Mouse (Mus musculus) midbrain, embryonic 14.5 days (tissue): Measurements from ENCODE around the gene Lin28a. TPM values are rescaled to one million over a fixed set of nuclear protein-coding genes. Genes with fewer than 3 reads are reported as not detected.

Experiments
- ATAC-seq: fragments of 200-750 bp; cut with Nextera tagmentation; 2 replicates; pipeline ENCODE4 v1.8.0; 2017; ENCODE audit warnings: moderate number of reproducible peaks, moderate library complexity; ENCODE audit not compliant: low FRiP score, low TSS enrichment
- DNase-seq: peaks from one replicate; pipeline ENCODE4 v3.0.0-alpha.2; 2015
- H3K27ac ChIP-seq: fragments of 300-500 bp; sonication (generic); replicated peaks from 2 replicates; pipeline ENCODE4 v1.5.1; 2014; ENCODE audit warnings: mild to moderate bottlenecking, low read depth, low read length, moderate library complexity
- H3K27me3 ChIP-seq: fragments of 300-500 bp; sonication (generic); 2 replicates; pipeline ENCODE4 v1.6.1; 2014; ENCODE audit warnings: low read length, control low read depth, mixed read lengths; ENCODE audit not compliant: control insufficient read depth, insufficient read depth
- H3K36me3 ChIP-seq: fragments of 300-500 bp; sonication (generic); 2 replicates; pipeline ENCODE4 v1.6.1; 2014; ENCODE audit warnings: low read length, control low read depth; ENCODE audit not compliant: control insufficient read depth, insufficient read depth
- H3K4me1 ChIP-seq: fragments of 300-500 bp; sonication (generic); 2 replicates; pipeline ENCODE4 v1.6.1; 2014; ENCODE audit warnings: mild to moderate bottlenecking, antibody characterized with exemption, low read length, control low read depth; ENCODE audit not compliant: control insufficient read depth, insufficient read depth
- H3K4me2 ChIP-seq: fragments of 300-500 bp; sonication (generic); 2 replicates; pipeline ENCODE4 v1.6.1; 2014; ENCODE audit warnings: mild to moderate bottlenecking, low read length, moderate library complexity
- H3K4me3 ChIP-seq: fragments of 300-500 bp; sonication (generic); replicated peaks from 2 replicates; pipeline ENCODE4 v1.5.1; 2014; ENCODE audit warnings: low read depth, low read length
- H3K9ac ChIP-seq: fragments of 300-500 bp; sonication (generic); replicated peaks from 2 replicates; pipeline ENCODE4 v1.6.1; 2014; ENCODE audit warnings: mild to moderate bottlenecking, low read length, moderate library complexity
- H3K9me3 ChIP-seq: fragments of 300-500 bp; sonication (generic); 2 replicates; pipeline ENCODE4 v1.6.1; 2016; ENCODE audit warnings: low read length, control low read depth, mixed read lengths; ENCODE audit not compliant: control insufficient read depth
- WGBS: fragments of 180-500 bp; shearing (Covaris S2); extraction: QIAGEN DNeasy Blood & Tissue Kit; methylation state at CpG from one replicate; pipeline ENCODE4 v1.1.7; 2014; 5-methylcytosine and 5-hydroxymethylcytosine counted together
- polyA plus RNA-seq: library from polyadenylated mRNA; unstranded; fragments of >200 nt; fragmentation: Nextera tagmentation; extraction: Ambion mirVana; gene quantifications from 2 replicates; pipeline ENCODE4 v1.2.1, GENCODE M21; 2014

Lin28a gene
- 0.13 and 0.31 TPM in 2 replicates for polyA plus RNA-seq

DNA sequence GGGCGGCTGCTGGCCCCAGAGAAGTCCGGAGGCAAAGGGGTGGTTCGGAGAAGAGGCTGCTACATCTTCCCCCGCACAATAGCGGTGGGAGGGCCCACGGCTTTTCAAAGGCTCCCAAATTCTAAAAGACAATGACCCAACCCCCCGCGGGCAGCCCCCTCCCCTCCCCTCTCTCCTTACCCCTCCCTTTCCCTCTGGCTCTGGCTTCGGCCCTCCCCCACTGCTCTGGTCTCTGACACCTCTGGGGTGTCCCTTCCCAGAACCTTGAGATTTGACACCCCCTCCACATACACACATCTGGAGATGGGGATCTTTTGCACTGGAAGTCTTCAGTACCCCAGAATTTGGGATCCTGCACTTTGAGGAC, at the start of gene Lin28a:
Gene Lin28a, minus strand, starts transcription at position 63 of the 367 bp plus-strand sequence.
- Histone ChIP-seq H3K36me3 (no peaks in the 10 kb centered on the region), H3K27me3 (no peaks in the 10 kb centered on the region), H3K4me2 (peak within 1 kb of the TSS; percentile 52), H3K27ac (peak within 1 kb of the TSS; percentile 75), H3K4me1 (peaks cover 42% of the 10 kb centered on the region), H3K4me3 (peak within 1 kb of the TSS; percentile 33), H3K9ac (no peak within 1 kb of the TSS; the same call in 1 of the 2 replicates), H3K9me3 (no peaks in the 10 kb centered on the region)
- ATAC-seq (no peak), DNase-seq (peak; percentile 30)
- WGBS = 0% methylated on average over 9 of the region's 9 CpGs

DNA sequence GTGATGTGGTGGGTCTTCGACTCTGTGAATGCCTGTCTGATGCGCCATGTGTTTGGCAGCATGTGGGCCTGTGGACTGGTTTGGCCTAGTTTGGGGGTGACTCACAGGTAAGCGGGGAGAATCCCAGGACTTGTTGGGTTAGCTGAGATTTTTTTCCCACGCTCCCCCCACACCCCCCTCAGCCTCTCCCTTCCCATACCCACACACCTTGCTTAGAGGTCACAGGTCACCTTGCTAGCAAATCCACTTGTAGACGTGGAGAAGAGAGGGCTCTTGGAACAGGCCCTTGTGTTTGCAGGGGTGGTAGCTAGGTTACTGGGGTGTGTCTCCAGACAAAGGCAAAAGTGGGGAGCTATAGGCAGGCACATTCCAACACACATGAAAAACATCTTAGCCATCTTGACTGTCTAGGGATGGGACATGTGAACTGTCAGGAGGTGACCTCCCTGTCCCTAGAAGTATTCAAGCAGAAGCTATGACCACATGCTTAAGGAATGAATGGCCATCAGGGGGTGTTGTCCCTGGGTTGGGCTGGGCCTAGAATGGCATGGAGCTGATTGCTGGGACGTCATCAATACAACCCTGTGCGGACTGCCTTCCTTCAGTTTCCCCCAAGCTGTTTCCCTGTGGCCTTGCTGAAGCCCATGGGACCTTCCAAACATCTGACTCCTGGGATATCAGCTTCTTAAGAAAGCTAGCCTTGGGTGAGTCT, 49.3 kb upstream of the Lin28a start:
- 81% methylated on average over 7 of the region's 7 CpGs for WGBS
- DNase-seq (no peak), ATAC-seq (no peak)
- Histone ChIP-seq H3K4me1 (no peaks in the 10 kb centered on the region), H3K27ac (no peak overlapping the region), H3K27me3 (no peaks in the 10 kb centered on the region; the same call in 1 of the 2 replicates), H3K36me3 (no peaks in the 10 kb centered on the region), H3K9ac (no peak overlapping the region), H3K4me2 (no peak overlapping the region), H3K4me3 (no peak overlapping the region), H3K9me3 (no peaks in the 10 kb centered on the region)

DNA sequence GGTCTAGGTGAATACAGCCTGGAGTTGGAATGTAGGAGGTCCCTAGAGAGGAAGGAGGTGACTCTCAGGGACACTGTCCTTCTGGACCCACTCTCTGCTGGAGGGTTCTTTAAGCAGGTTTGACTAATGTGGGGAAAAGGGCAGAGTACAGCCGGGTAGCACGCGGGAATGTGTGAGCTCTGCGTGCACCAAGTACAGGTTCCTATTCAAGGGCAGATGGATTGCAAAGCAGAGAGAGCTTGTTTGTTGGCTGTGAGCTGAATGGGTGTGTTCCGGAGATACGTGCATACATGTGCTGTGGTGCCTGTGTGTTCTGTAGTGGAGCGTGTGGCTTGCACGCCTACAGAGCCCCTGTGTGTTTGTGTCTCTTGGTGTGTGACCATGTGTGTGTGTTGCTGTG, 48.7 kb upstream of the Lin28a start:
- H3K36me3 ChIP-seq = no peaks in the 10 kb centered on the region
- WGBS = 91% methylated on average over 8 of the region's 8 CpGs
- H3K9me3 ChIP-seq = no peaks in the 10 kb centered on the region
- no peaks in the 10 kb centered on the region for H3K4me1 ChIP-seq
- ATAC-seq (no peak), DNase-seq (no peak)
- H3K9ac ChIP-seq = no peak overlapping the region
- H3K4me3 ChIP-seq = no peak overlapping the region
- no peak overlapping the region for H3K27ac ChIP-seq
- no peaks in the 10 kb centered on the region; the same call in 1 of the 2 replicates for H3K27me3 ChIP-seq
- H3K4me2 ChIP-seq = no peak overlapping the region

DNA sequence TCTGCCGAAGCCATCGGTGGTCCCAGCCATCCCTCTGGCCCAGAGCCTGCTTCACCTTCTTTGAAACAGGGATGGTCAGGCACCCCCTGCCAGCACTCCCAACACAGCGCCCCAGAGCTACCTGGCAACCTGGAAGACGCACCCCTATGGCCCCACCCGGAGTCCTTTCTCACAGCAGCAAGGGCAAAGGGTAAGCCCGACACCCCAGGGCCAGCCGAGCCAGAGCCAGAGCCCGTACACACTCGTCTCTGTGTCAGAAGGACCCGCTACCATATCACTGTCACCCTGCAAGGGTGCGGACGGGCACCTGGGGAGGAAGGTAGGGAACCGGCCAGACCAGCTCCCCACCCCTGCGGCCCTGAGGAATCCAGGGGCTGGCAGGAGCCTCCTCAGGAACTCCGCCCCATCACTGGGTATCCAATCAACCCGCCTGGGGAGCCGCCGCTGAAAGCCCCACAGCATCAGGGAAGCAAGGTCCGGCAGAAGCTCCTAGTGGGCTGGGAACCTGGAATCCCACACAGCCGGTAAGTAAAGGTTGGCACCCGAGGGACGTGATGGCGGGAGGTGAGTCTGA, 46.9 kb upstream of the Lin28a start:
- no peak overlapping the region for H3K9ac ChIP-seq
- no peaks in the 10 kb centered on the region; the same call in 1 of the 2 replicates for H3K27me3 ChIP-seq
- ATAC-seq (no peak), DNase-seq (no peak)
- H3K36me3 ChIP-seq = no peaks in the 10 kb centered on the region
- H3K9me3 ChIP-seq = no peaks in the 10 kb centered on the region
- 21% methylated on average over 23 of the region's 23 CpGs for WGBS
- H3K4me3 ChIP-seq = no peak overlapping the region
- H3K4me1 ChIP-seq = no peaks in the 10 kb centered on the region
- H3K4me2 ChIP-seq = no peak overlapping the region
- no peak overlapping the region for H3K27ac ChIP-seq

DNA sequence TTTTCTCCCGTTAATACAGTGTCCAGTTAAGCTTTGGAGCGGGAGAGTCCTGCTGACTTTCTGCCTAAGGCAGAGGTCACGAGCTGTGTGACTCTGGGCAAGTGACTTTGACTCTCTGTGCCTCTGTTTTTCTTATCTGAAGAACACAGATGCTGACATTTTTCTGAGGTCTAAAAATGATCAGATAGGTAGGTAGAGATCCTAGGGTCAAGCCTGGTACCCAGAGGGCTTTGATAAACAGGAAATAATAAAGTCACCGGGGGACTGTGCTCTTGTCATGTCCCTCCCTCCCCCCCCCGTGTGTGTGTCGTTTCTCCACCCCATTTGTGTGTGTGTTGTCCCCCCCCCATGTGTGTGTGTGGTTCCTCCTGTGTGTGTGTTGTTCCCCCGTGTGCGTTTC, 43.9 kb upstream of the Lin28a start:
- H3K4me3 ChIP-seq = no peak overlapping the region
- no peak for DNase-seq
- no peak for ATAC-seq
- H3K4me1 ChIP-seq = no peaks in the 10 kb centered on the region
- no peaks in the 10 kb centered on the region for H3K9me3 ChIP-seq
- no peak overlapping the region for H3K27ac ChIP-seq
- H3K4me2 ChIP-seq = no peak overlapping the region
- no peaks in the 10 kb centered on the region; the same call in 1 of the 2 replicates for H3K27me3 ChIP-seq
- no peak overlapping the region for H3K9ac ChIP-seq
- no peaks in the 10 kb centered on the region for H3K36me3 ChIP-seq
- 73% methylated on average over 8 of the region's 8 CpGs for WGBS

DNA sequence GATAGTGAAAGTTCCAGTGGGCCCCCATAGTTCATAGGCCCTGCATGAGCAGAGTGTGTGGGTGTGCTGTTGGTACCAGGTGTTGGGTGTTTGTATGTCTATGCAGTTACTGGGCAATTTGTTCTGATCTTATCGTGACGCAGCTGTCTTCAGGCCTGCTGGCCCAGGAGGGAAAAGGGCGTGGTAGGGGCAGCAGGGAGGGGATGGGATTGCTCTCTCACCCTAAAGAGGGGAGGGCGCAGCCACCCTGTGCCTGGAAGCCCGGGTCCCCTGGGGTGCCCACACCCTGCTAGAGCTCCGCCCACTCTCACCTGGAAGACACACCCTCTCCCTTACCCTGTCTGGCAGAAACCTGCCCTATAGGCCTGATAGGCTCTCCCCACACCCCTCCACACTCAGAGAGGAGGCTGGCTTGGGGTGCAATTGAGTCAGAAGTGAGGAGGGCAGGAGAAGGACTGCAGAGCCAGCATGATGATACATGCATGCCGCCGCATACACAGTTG, 43.4 kb upstream of the Lin28a start:
- Histone ChIP-seq H3K9ac (no peak overlapping the region), H3K4me2 (no peak overlapping the region), H3K4me3 (no peak overlapping the region), H3K4me1 (no peaks in the 10 kb centered on the region), H3K9me3 (no peaks in the 10 kb centered on the region), H3K36me3 (no peaks in the 10 kb centered on the region), H3K27ac (no peak overlapping the region), H3K27me3 (no peaks in the 10 kb centered on the region; the same call in 1 of the 2 replicates)
- no peak for ATAC-seq
- no peak for DNase-seq
- WGBS = 67% methylated on average over 8 of the region's 8 CpGs

DNA sequence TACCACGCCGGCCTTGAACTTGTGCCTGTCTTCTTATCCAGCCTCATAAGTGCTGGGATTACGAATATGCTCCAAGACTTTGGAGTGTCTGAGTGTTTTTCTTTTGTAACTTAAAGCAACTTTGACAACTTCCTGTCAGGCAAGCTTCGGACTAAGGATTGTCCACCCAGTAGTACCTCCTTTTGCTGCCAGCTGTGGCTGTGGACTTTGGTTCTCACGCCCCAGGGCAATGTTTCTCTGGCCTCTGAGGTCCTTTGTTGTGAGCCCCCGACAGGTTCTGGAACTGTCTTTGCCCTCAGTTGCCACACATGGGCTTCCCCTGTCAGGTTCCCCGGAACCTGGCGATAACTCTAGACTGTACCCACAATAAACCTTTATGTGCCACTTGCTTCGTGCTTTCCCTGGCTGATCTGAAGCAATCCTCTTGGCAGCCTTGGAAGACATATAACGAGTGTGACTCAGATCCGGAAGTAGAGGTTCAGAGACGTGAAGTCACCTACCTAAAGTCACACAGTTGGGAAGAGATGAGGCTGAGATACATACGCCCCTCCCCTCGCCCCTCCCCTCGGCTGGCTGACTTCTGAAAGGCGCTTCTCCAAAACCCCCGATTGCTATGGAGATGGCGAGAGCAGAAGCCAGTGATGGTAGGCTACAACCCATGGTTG, 42.7 kb upstream of the Lin28a start:
- no peaks in the 10 kb centered on the region for H3K9me3 ChIP-seq
- no peaks in the 10 kb centered on the region for H3K4me1 ChIP-seq
- no peak overlapping the region for H3K9ac ChIP-seq
- H3K36me3 ChIP-seq = no peaks in the 10 kb centered on the region
- no peaks in the 10 kb centered on the region; the same call in 1 of the 2 replicates for H3K27me3 ChIP-seq
- H3K4me3 ChIP-seq = no peak overlapping the region
- no peak overlapping the region for H3K27ac ChIP-seq
- no peak overlapping the region for H3K4me2 ChIP-seq
- no peak for ATAC-seq
- DNase-seq = no peak
- 61% methylated on average over 18 of the region's 18 CpGs for WGBS

DNA sequence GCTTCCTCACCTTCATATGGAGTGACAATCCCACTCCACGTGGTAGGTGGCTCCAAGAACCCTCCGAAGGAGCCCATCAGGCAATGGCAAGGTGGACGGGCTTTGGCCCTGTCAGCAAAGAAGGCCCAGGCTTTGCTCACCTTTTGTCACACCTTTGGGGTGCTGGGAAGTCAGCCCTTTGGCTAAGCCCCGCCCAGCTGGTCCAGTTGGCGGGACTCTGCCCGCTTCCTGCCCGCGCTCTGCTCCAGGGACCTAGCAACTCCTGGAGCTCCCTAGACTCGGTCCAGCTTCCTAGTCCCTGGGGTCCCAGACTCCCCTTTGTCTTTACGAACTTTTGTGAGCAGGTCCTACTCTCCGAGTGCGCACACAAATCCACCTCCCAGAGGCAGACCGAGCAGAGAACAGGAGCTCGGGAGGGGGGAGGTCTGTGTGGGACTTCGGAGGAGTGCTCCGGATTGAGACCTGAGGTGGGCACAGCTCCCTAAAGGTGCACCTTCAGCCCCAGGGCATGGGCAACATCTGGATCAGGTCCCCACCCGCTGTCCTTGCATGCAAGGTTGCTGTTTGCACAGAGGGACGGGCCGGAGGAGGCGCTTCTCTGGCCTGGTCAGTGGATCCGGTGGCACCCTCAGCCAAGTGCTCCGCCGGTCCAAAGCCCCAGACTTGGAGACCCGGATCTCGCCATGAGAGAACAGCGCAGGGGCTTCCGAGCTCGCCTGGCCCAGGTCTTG, 41.7 kb upstream of the Lin28a start, which contains the start of gene Crybg2:
Gene Crybg2, plus strand, starts transcription at position 681 of the 731 bp plus-strand sequence.
- ATAC-seq = no peak
- 45% methylated on average over 28 of the region's 28 CpGs for WGBS
- H3K4me1 ChIP-seq = no peaks in the 10 kb centered on the region

More for the DNA sequence above, 41.7 kb upstream of the Lin28a start, which contains the start of gene Crybg2:
- H3K27ac ChIP-seq = no peak within 1 kb of the TSS
- no peak within 1 kb of the TSS for H3K9ac ChIP-seq
- no peaks in the 10 kb centered on the region for H3K9me3 ChIP-seq
- no peak within 1 kb of the TSS for H3K4me2 ChIP-seq
- H3K36me3 ChIP-seq = no peaks in the 10 kb centered on the region
- H3K4me3 ChIP-seq = no peak within 1 kb of the TSS
- DNase-seq = no peak
- no peaks in the 10 kb centered on the region for H3K27me3 ChIP-seq
